Mouse (Mus musculus): ENCODE measurements around the gene Fam171a1. TPM values are rescaled to one million over a fixed set of nuclear protein-coding genes. Genes with fewer than 3 reads are reported as not detected.

Gene Fam171a1
- polyA plus RNA-seq, 2 experiments = 1.7 to 2.4 TPM

- H3K4me2 ChIP-seq (ENCODE audit: low read depth) = no peak overlapping the region
- no peak for ATAC-seq (ENCODE audit: insufficient read depth)
Observed at GRCm38 (mm10) chr2:3134580-3135296, 20.7 kb downstream of the Fam171a1 start.

GRCm38 (mm10) chr2:3135297-3135684, 21.3 kb downstream of the Fam171a1 start:
- no peaks in the 10 kb centered on the region for H3K9me3 ChIP-seq (ENCODE audit: control insufficient read depth, low read length)
- H3K36me3 ChIP-seq (replicated peaks; ENCODE audit: control insufficient read depth, insufficient read depth, low read depth) = no peaks in the 10 kb centered on the region
- ATAC-seq (ENCODE audit: insufficient read depth) = no peak
- H3K27ac ChIP-seq = no peak overlapping the region
- H3K4me2 ChIP-seq (ENCODE audit: low read depth) = no peak overlapping the region
- H3K4me1 ChIP-seq (replicated peaks; ENCODE audit: control insufficient read depth in 2 of 2, insufficient read depth in 2 of 2, low read length in 1 of 2) = 0 out of 4 replicates have a peak, but pooled peaks cover 0 to 5% of the 10 kb centered on the region in 2 experiments
- no peak overlapping the region for H3K4me3 ChIP-seq (ENCODE audit: insufficient read depth in 1 of 2, low read depth in 2 of 2, low read length in 2 of 2)
- no peak overlapping the region for H3K9ac ChIP-seq (replicated peaks)
- no peak for DNase-seq (ENCODE audit: low read depth in 3 of 3, low spot score in 3 of 3)
- TF ChIP-seq CTCF (IDR thresholded peaks at IDR 0.05; ENCODE audit: low read depth) (no peak), EP300 (IDR thresholded peaks at IDR 0.05; ENCODE audit: low read depth) (no peak)
- H3K27me3 ChIP-seq (ENCODE audit: control insufficient read depth, insufficient read depth, low read length) = no peaks in the 10 kb centered on the region
- 48% methylated on average over 2 of the region's 2 CpGs for WGBS (ENCODE audit: insufficient replicate concordance)

More at GRCm38 (mm10) chr2:3134580-3135296, 20.7 kb downstream of the Fam171a1 start:
- DNase-seq (ENCODE audit: low read depth in 3 of 3, low spot score in 3 of 3) = no peak
- Histone ChIP-seq H3K9ac (replicated peaks) (no peak overlapping the region), H3K27me3 (ENCODE audit: control insufficient read depth, insufficient read depth, low read length) (no peaks in the 10 kb centered on the region), H3K36me3 (replicated peaks; ENCODE audit: control insufficient read depth, insufficient read depth, low read depth) (no peaks in the 10 kb centered on the region), H3K4me3 (ENCODE audit: insufficient read depth in 1 of 2, low read depth in 2 of 2, low read length in 2 of 2) (no peak overlapping the region), H3K4me1 (replicated peaks; ENCODE audit: control insufficient read depth in 2 of 2, insufficient read depth in 2 of 2, low read length in 1 of 2) (0 out of 4 replicates have a peak, but pooled peaks cover 0 to 5% of the 10 kb centered on the region in 2 experiments), H3K27ac (no peak overlapping the region), H3K9me3 (ENCODE audit: control insufficient read depth, low read length) (no peaks in the 10 kb centered on the region)
- no peak for TF ChIP-seq CTCF (IDR thresholded peaks at IDR 0.05; ENCODE audit: low read depth)
- WGBS (ENCODE audit: insufficient replicate concordance) = 65% methylated on average over 12 of the region's 12 CpGs

- no peak overlapping the region for H3K27ac ChIP-seq
- 75% methylated on average over 2 of the region's 2 CpGs for WGBS (ENCODE audit: insufficient replicate concordance)
- no peak for ATAC-seq (ENCODE audit: insufficient read depth)
Observed at GRCm38 (mm10) chr2:3138308-3138707, 24.3 kb downstream of the Fam171a1 start.

GRCm38 (mm10) chr2:3139065-3139464, 25.0 kb downstream of the Fam171a1 start:
- H3K9me3 ChIP-seq (ENCODE audit: control insufficient read depth, low read length) = no peaks in the 10 kb centered on the region
- WGBS (ENCODE audit: insufficient replicate concordance) = 67% methylated on average over 2 of the region's 2 CpGs
- H3K36me3 ChIP-seq (replicated peaks; ENCODE audit: control insufficient read depth, insufficient read depth, low read depth) = no peaks in the 10 kb centered on the region
- H3K4me1 ChIP-seq (replicated peaks; ENCODE audit: control insufficient read depth in 2 of 2, insufficient read depth in 2 of 2, low read length in 1 of 2) = 0 out of 4 replicates have a peak, but pooled peaks cover 0 to 5% of the 10 kb centered on the region in 2 experiments
- ATAC-seq (ENCODE audit: insufficient read depth) (no peak), DNase-seq (ENCODE audit: low read depth in 3 of 3, low spot score in 3 of 3) (no peak)
- H3K27ac ChIP-seq = no peak overlapping the region
- H3K27me3 ChIP-seq (ENCODE audit: control insufficient read depth, insufficient read depth, low read length) = no peaks in the 10 kb centered on the region
- no peak overlapping the region for H3K4me2 ChIP-seq (ENCODE audit: low read depth)
- no peak overlapping the region for H3K9ac ChIP-seq (replicated peaks)
- no peak for TF ChIP-seq EP300 (IDR thresholded peaks at IDR 0.05; ENCODE audit: low read depth)
- no peak for TF ChIP-seq CTCF (IDR thresholded peaks at IDR 0.05; ENCODE audit: low read depth)
- H3K4me3 ChIP-seq (ENCODE audit: insufficient read depth in 1 of 2, low read depth in 2 of 2, low read length in 2 of 2) = no peak overlapping the region

More at GRCm38 (mm10) chr2:3138308-3138707, 24.3 kb downstream of the Fam171a1 start:
- Histone ChIP-seq H3K4me1 (replicated peaks; ENCODE audit: control insufficient read depth in 2 of 2, insufficient read depth in 2 of 2, low read length in 1 of 2) (0 out of 4 replicates have a peak, but pooled peaks cover 0 to 5% of the 10 kb centered on the region in 2 experiments), H3K4me3 (ENCODE audit: insufficient read depth in 1 of 2, low read depth in 2 of 2, low read length in 2 of 2) (no peak overlapping the region), H3K9me3 (ENCODE audit: control insufficient read depth, low read length) (no peaks in the 10 kb centered on the region), H3K27me3 (ENCODE audit: control insufficient read depth, insufficient read depth, low read length) (no peaks in the 10 kb centered on the region), H3K9ac (replicated peaks) (no peak overlapping the region), H3K4me2 (ENCODE audit: low read depth) (no peak overlapping the region), H3K36me3 (replicated peaks; ENCODE audit: control insufficient read depth, insufficient read depth, low read depth) (no peaks in the 10 kb centered on the region)
- TF ChIP-seq EP300 (IDR thresholded peaks at IDR 0.05; ENCODE audit: low read depth) (no peak), CTCF (IDR thresholded peaks at IDR 0.05; ENCODE audit: low read depth) (no peak)
- DNase-seq (ENCODE audit: low read depth in 3 of 3, low spot score in 3 of 3) = no peak

GRCm38 (mm10) chr2:3139578-3139977, 25.6 kb downstream of the Fam171a1 start:
- no peaks in the 10 kb centered on the region for H3K27me3 ChIP-seq (ENCODE audit: control insufficient read depth, insufficient read depth, low read length)
- 0 out of 4 replicates have a peak, but pooled peaks cover 0 to 5% of the 10 kb centered on the region in 2 experiments for H3K4me1 ChIP-seq (replicated peaks; ENCODE audit: control insufficient read depth in 2 of 2, insufficient read depth in 2 of 2, low read length in 1 of 2)
- ATAC-seq (ENCODE audit: insufficient read depth) (no peak), DNase-seq (ENCODE audit: low read depth in 3 of 3, low spot score in 3 of 3) (no peak)
- no peak overlapping the region for H3K4me3 ChIP-seq (ENCODE audit: insufficient read depth in 1 of 2, low read depth in 2 of 2, low read length in 2 of 2)
- 50% methylated on average over 3 of the region's 3 CpGs for WGBS (ENCODE audit: insufficient replicate concordance)
- H3K36me3 ChIP-seq (replicated peaks; ENCODE audit: control insufficient read depth, insufficient read depth, low read depth) = no peaks in the 10 kb centered on the region
- H3K9ac ChIP-seq (replicated peaks) = no peak overlapping the region
- no peak for TF ChIP-seq CTCF (IDR thresholded peaks at IDR 0.05; ENCODE audit: low read depth)
- no peak for TF ChIP-seq EP300 (IDR thresholded peaks at IDR 0.05; ENCODE audit: low read depth)
- no peaks in the 10 kb centered on the region for H3K9me3 ChIP-seq (ENCODE audit: control insufficient read depth, low read length)
- H3K27ac ChIP-seq = no peak overlapping the region
- H3K4me2 ChIP-seq (ENCODE audit: low read depth) = no peak overlapping the region

Data from liver, embryonic 14.5 days (tissue).